In the genomic region with DNA sequence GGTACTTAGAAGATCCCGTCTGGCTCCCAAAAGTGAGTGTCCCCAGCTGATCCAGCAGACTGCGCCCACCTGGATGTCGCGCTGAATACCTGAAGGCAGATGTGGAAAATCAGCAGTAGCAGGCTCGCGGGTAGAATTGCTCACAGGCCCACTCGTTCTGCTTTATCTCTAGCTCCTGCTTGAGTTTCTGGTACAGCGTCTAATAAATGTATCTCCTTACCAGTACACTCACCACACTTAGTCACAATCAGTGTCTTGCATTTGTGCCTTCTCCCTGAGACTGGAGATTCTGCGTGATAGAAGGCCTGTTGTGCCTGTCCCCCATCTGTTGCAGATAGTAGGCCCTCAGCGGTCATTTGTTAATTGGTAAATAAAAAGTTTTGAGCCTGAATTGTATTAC, we compare ENCODE assay signal across 28 mouse cellular contexts. TPM values are rescaled to one million over a fixed set of nuclear protein-coding genes. Genes with fewer than 3 reads are reported as not detected.
DNase-seq lines count a peak whose midpoint lies in the region; ATAC-seq lines count a peak whose summit lies in the region.
"Had no signal": no experiment of that assay in that cellular context is flagged by ENCODE, and none has a peak within 500 bp of the region (broad histone marks: within the 10 kb centered on the region; RNA-seq: fewer than 3 reads in every experiment).

No protein-coding gene starts in this region.

- intact Hi-C loops in heart, postnatal 36 days (cut with DNase I), result no loop called here
- intact Hi-C loops in gastrocnemius, postnatal 36 days (cut with DNase I), result no loop called here

- H3K4me3 ChIP-seq in heart, embryonic 10.5 days, result no peak overlapping the region
- H3K4me3 ChIP-seq in limb, embryonic 10.5 days, result no peak overlapping the region
- H3K4me3 ChIP-seq: embryonic facial prominence, embryonic 13.5 days; embryonic facial prominence, embryonic 15.5 days; erythroblast, embryonic 14.5 days; forebrain, embryonic 10.5 days; forebrain, embryonic 12.5 days had no signal

- ATAC-seq in megakaryocyte progenitor cell, adult 5-6 weeks (replicated peaks; ENCODE audit: poor library complexity), result peak; percentile 26
- ATAC-seq: activated CD4-positive, CD25-positive, alpha-beta regulatory T cell, adult 4 months; CD4-positive, CD25-positive, alpha-beta regulatory T cell, adult 4 months; forebrain, embryonic 14.5 days; forebrain, embryonic 16.5 days; Patski had no signal

- no peaks in the 10 kb centered on the region for H3K9me3 ChIP-seq in heart, embryonic 10.5 days
- H3K9me3 ChIP-seq in limb, embryonic 10.5 days (replicated peaks), result no peaks in the 10 kb centered on the region
- H3K9me3 ChIP-seq: embryonic facial prominence, embryonic 13.5 days; embryonic facial prominence, embryonic 15.5 days; forebrain, embryonic 10.5 days; forebrain, embryonic 12.5 days had no signal

- peak; percentile 41 for DNase-seq in heart, embryonic 10.5 days (ENCODE audit: low spot score)
- DNase-seq in heart, postnatal 36 days, result no peak
- DNase-seq in limb, embryonic 10.5 days (ENCODE audit: low spot score), result peak; percentile 26
- no peak for DNase-seq in adrenal gland, adult 2 months
- DNase-seq in gastrocnemius, postnatal 36 days, result no peak
- DNase-seq in thymus, postnatal 14 days, result no peak
- DNase-seq: adrenal gland, postnatal 10 days; adrenal gland, postnatal 25 days; B cell, adult 2 months; cerebellum, adult 11 months; cerebellum, adult 18-20 months; cerebellum, adult 8-10 months; cerebellum, adult 9-11 months; cerebellum, postnatal 14 days; cerebellum, postnatal 36 days; embryo, embryonic 11 days had no signal

- no peak overlapping the region for H3K27ac ChIP-seq in heart, embryonic 10.5 days
- H3K27ac ChIP-seq in limb, embryonic 10.5 days, result no peak overlapping the region
- H3K27ac ChIP-seq: embryonic facial prominence, embryonic 13.5 days; embryonic facial prominence, embryonic 15.5 days; forebrain, embryonic 10.5 days; forebrain, embryonic 12.5 days had no signal

- no peaks in the 10 kb centered on the region for H3K36me3 ChIP-seq in heart, embryonic 10.5 days
- no peaks in the 10 kb centered on the region for H3K36me3 ChIP-seq in limb, embryonic 10.5 days
- H3K36me3 ChIP-seq: embryonic facial prominence, embryonic 13.5 days; embryonic facial prominence, embryonic 15.5 days; forebrain, embryonic 10.5 days; forebrain, embryonic 12.5 days had no signal

- H3K27me3 ChIP-seq in heart, embryonic 10.5 days (ENCODE audit: insufficient read depth, poor library complexity, severe bottlenecking), result no peaks in the 10 kb centered on the region
- no peaks in the 10 kb centered on the region for H3K27me3 ChIP-seq in limb, embryonic 10.5 days (ENCODE audit: low read depth, poor library complexity, severe bottlenecking)
- H3K27me3 ChIP-seq: CH12.LX; embryonic facial prominence, embryonic 13.5 days; embryonic facial prominence, embryonic 15.5 days; forebrain, embryonic 12.5 days had no signal

- WGBS in heart, embryonic 10.5 days, result 83% methylated on average over 10 of the region's 10 CpGs
- WGBS in limb, embryonic 10.5 days, result 86% methylated on average over 10 of the region's 10 CpGs

- H3K4me1 ChIP-seq in heart, embryonic 10.5 days, result 0 out of 2 replicates have a peak, but pooled peaks cover 5% of the 10 kb centered on the region
- H3K4me1 ChIP-seq in limb, embryonic 10.5 days, result peaks cover 22% of the 10 kb centered on the region
- H3K4me1 ChIP-seq: embryonic facial prominence, embryonic 15.5 days; forebrain, embryonic 10.5 days; forebrain, embryonic 12.5 days had no signal

RNA-seq across cellular contexts. Expression of a gene that starts 3.6 kb away (rescaled TPM):
- polyA plus RNA-seq in heart, embryonic 10.5 days (2016; fragmentation: Nextera tagmentation; extraction: Ambion mirVana), result 5.3 and 6.9 TPM in 2 replicates
- total RNA-seq in heart, postnatal 36 days (2021), result 1 to 10 TPM; 2.1 to 2.6 TPM
- polyA plus RNA-seq in limb, embryonic 10.5 days (2016; fragmentation: Nextera tagmentation; extraction: Ambion mirVana), result 33.9 and 38.8 TPM in 2 replicates
- 18.2 and 26.9 TPM in 2 replicates for total RNA-seq in megakaryocyte progenitor cell, adult 5-6 weeks (2015)
- 11.8 and 34.6 TPM in 2 replicates for total RNA-seq in megakaryocyte progenitor cell, adult 5-6 weeks (2017)
- 1 to 10 TPM; 3.0 to 3.5 TPM for total RNA-seq in adrenal gland, adult 2 months (2021)
- polyA plus RNA-seq in adrenal gland, adult 2 months (2012; rRNA removed), result 2.9 TPM in 2 replicates
- total RNA-seq in gastrocnemius, postnatal 36 days (2021), result 1 to 10 TPM; 1.8 to 1.9 TPM

Comparison
In these comparisons a context has a peak if more than half of its experiments do, and no peak if none do; other contexts are left out.
1. DNase-seq: peak in heart, embryonic 10.5 days (single experiment) and limb, embryonic 10.5 days (single experiment); none in heart, postnatal 36 days (0 of 2), adrenal gland, adult 2 months (single experiment), gastrocnemius, postnatal 36 days (0 of 2) and thymus, postnatal 14 days (single experiment).